Mouse (Mus musculus): ENCODE measurements around the gene Rilp. TPM values are rescaled to one million over a fixed set of nuclear protein-coding genes. Genes with fewer than 3 reads are reported as not detected.
A peak's percentile ranks its signal among the peaks of the same experiment; 100 is the strongest.

Rilp gene
- polyA plus RNA-seq, 1 experiment from 2014 or later: 0.54 TPM

DNA sequence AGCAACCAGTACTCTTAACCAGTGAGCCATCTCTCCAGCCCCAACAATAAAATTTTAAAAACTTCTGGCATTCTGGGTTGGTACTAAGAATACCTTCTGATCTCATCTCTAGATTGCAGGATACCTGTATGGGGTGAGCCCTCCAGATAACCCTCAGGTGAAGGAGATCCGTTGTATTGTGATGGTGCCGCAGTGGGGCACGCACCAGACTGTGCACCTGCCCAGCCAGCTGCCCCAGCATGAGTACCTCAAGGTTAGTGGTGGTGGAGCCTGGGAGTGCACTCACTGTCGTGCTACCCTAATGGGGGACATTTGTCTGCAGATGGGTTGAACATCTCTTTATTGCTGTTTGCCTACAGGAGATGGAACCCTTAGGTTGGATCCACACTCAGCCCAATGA is 1.7 kb upstream of the Rilp start:
- H3K4me2 ChIP-seq: no peak overlapping the region
- peaks cover 74% of the 10 kb centered on the region for H3K36me3 ChIP-seq
- no peak overlapping the region for H3K9ac ChIP-seq
- H3K9me3 ChIP-seq: no peaks in the 10 kb centered on the region
- no peak overlapping the region for H3K27ac ChIP-seq (replicated peaks)
- no peak overlapping the region for H3K4me3 ChIP-seq
- no peaks in the 10 kb centered on the region for H3K27me3 ChIP-seq
- peaks cover 23% of the 10 kb centered on the region for H3K4me1 ChIP-seq (replicated peaks)
- 95% methylated on average over 4 of the region's 4 CpGs for WGBS
- ATAC-seq (ENCODE audit: low read depth): no peak

DNA sequence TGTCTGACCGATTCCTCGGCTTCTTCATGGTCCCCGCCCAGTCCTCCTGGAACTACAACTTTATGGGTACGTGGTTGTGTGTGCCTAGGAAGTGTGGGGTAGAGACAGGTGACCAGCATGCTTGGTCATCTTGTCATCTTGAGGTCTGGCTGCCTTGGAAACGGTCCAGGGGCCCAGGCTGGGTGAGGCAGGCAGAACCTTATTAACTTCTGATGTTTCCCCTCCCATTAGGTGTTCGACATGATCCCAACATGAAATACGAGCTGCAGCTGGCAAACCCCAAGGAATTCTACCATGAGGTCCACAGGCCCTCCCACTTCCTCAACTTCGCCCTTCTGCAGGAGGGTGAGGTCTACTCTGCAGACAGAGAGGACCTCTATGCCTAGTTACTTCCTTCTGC is 990 bp upstream of the Rilp start:
- H3K9me3 ChIP-seq: no peaks in the 10 kb centered on the region
- peaks cover 66% of the 10 kb centered on the region for H3K36me3 ChIP-seq

DNA sequence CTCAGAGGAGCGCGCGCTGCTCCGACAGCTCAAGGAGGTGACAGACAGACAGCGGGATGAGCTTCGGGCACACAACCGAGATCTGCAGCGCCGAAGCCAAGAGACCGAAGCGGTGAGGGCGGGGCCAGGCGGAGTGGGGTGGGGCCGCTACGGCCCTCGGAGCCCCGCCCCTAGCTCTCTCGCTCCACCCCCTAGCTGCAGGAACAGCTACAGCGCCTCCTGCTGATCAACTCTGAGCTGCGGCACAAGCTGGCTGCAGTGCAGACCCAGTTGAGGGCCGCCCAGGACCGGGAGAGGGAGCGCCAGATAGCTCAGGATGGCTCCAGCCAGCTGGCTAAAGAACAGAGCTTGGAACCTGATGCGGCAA is 716 bp downstream of the Rilp start:
- H3K36me3 ChIP-seq: peaks cover 49% of the 10 kb centered on the region
- peaks cover 23% of the 10 kb centered on the region for H3K4me1 ChIP-seq (replicated peaks)
- H3K4me3 ChIP-seq: peak overlapping the region; percentile 50
- peak overlapping the region; percentile 78 for H3K27ac ChIP-seq (replicated peaks)
- H3K27me3 ChIP-seq: no peaks in the 10 kb centered on the region
- ATAC-seq (ENCODE audit: low read depth): peak; percentile 91
- H3K4me2 ChIP-seq: peak overlapping the region; percentile 84
- H3K9me3 ChIP-seq: no peaks in the 10 kb centered on the region
- WGBS: 1% methylated on average over 24 of the region's 24 CpGs
- H3K9ac ChIP-seq: peak overlapping the region; percentile 73

More for the DNA sequence above, 990 bp upstream of the Rilp start:
- Histone ChIP-seq H3K9ac (no peak overlapping the region), H3K4me3 (no peak overlapping the region), H3K4me1 (replicated peaks) (peaks cover 23% of the 10 kb centered on the region), H3K27ac (replicated peaks) (no peak overlapping the region), H3K27me3 (no peaks in the 10 kb centered on the region), H3K4me2 (no peak overlapping the region)
- WGBS: 79% methylated on average over 8 of the region's 8 CpGs
- no peak for ATAC-seq (ENCODE audit: low read depth)

DNA sequence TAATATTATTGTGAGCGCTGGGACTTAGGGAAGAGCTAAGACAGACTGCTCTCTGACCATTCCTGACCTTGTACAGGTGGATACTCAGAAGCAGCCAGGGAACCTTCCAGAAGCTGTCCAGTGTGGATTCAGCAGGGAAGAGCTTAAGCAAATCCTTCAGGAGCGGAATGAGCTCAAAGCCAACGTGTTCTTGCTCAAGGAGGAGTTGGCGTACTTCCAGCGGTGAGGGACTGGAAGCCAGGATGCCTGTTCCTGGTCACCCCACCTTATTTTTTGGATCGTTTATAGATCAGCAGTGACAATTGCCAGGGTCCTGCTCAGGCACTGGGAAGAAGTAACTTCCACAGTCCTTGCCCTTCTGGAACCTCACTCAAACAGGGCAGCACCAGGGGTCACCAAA is 1.3 kb downstream of the Rilp start:
- no peak overlapping the region for H3K4me2 ChIP-seq
- peaks cover 43% of the 10 kb centered on the region for H3K36me3 ChIP-seq
- H3K9me3 ChIP-seq: no peaks in the 10 kb centered on the region
- no peak for ATAC-seq (ENCODE audit: low read depth)
- no peak overlapping the region for H3K4me3 ChIP-seq
- peaks cover 23% of the 10 kb centered on the region for H3K4me1 ChIP-seq (replicated peaks)
- no peaks in the 10 kb centered on the region for H3K27me3 ChIP-seq
- H3K9ac ChIP-seq: no peak overlapping the region
- H3K27ac ChIP-seq (replicated peaks): no peak overlapping the region
- 90% methylated on average over 6 of the region's 6 CpGs for WGBS

DNA sequence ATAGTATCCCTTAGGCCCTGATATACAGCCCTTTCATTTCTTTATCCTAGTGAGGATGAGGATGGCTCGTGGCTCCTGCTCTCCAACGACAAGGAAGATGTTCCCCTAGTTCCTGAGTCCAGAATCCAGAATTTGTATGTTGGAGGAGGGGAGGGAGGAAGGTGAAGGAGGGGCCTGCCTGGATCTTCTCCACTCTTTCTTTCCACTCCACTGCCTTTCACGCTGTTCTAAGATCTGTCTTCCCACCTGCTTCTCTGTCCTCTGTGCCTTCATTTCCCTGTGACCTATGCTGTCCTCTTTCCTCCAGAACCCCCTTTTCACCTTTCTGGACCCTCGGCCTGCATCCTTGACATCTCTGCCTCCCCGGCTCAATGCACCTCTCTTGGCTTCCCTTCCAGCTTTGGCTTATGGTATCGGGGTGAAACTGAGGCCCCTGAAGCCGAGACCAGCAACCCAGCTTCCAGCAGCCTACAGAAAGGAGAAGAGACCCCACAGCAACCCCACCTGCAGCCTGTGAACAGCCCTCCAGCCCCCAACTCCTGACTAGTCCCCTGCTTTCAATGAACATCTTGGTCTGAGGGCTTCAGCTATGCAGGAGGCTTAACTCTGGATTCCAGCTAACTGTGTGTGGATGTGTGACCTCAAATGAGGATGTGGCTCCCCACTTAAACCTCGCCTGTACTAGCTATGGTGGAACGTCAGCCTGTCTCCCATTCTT is 2.6 kb downstream of the Rilp start:
- 79% methylated on average over 9 of the region's 9 CpGs for WGBS
- H3K27ac ChIP-seq (replicated peaks): no peak overlapping the region
- H3K27me3 ChIP-seq: no peaks in the 10 kb centered on the region
- no peaks in the 10 kb centered on the region for H3K9me3 ChIP-seq
- no peak for ATAC-seq (ENCODE audit: low read depth)
- no peak overlapping the region for H3K4me2 ChIP-seq
- H3K4me3 ChIP-seq: no peak overlapping the region
- H3K36me3 ChIP-seq: peaks cover 32% of the 10 kb centered on the region
- H3K4me1 ChIP-seq (replicated peaks): peaks cover 23% of the 10 kb centered on the region
- peak overlapping the region; percentile 8; the same call in 1 of the 2 replicates for H3K9ac ChIP-seq

DNA sequence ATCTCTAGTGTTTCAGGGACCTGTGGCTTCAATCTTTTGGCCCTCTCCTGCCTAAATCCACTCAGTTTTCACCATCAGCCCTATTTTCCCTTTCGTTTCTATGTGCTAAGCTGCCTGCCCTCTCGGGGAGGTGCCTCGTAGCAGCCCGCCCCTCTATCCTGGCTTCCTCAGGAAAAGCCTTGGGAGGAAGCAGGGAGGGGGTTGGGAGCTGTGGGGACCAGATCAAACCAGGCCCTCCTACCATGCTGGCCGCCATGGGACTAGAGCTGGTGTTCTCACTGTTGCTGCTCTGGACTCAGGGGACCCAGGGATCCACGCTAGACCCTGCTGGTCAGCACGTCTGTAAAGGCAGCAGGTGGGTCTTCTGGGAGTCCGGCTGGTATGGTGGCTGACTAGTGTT is 3.4 kb downstream of the Rilp start, which contains the start of gene Scarf1:
Gene Scarf1 (plus strand): TSS at position 205 of the 400 bp plus-strand sequence.
- Histone ChIP-seq H3K36me3 (peaks cover 23% of the 10 kb centered on the region), H3K9ac (peak within 1 kb of the TSS; percentile 9; the same call in 1 of the 2 replicates), H3K27ac (replicated peaks) (no peak within 1 kb of the TSS), H3K9me3 (no peaks in the 10 kb centered on the region), H3K4me1 (replicated peaks) (peaks cover 23% of the 10 kb centered on the region), H3K27me3 (no peaks in the 10 kb centered on the region), H3K4me2 (peak within 1 kb of the TSS; percentile 24), H3K4me3 (peak within 1 kb of the TSS; percentile 0; the same call in 1 of the 2 replicates)
- WGBS: 54% methylated on average over 8 of the region's 8 CpGs
- ATAC-seq (ENCODE audit: low read depth): no peak

DNA sequence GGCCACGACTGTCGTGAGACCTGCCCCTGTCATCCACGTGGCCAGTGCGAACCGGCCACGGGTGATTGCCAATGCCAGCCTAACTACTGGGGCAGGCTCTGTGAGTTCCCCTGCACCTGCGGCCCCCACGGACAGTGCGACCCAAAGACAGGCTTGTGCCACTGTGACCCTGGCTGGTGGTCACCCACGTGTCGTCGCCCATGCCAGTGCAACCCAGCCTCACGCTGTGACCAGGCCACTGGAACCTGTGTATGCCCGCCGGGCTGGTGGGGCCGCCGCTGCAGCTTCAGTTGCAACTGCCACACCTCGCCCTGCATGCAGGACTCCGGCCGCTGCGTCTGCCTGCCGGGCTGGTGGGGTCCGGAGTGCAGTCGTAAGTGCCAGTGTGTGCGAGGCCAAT is 5.3 kb downstream of the Rilp start:
- Histone ChIP-seq H3K4me2 (no peak overlapping the region), H3K4me1 (replicated peaks) (peaks cover 8% of the 10 kb centered on the region), H3K4me3 (no peak overlapping the region), H3K36me3 (peaks cover 8% of the 10 kb centered on the region), H3K9ac (no peak overlapping the region), H3K9me3 (no peaks in the 10 kb centered on the region), H3K27ac (replicated peaks) (no peak overlapping the region), H3K27me3 (no peaks in the 10 kb centered on the region)
- 92% methylated on average over 25 of the region's 25 CpGs for WGBS
- ATAC-seq (ENCODE audit: low read depth): no peak

DNA sequence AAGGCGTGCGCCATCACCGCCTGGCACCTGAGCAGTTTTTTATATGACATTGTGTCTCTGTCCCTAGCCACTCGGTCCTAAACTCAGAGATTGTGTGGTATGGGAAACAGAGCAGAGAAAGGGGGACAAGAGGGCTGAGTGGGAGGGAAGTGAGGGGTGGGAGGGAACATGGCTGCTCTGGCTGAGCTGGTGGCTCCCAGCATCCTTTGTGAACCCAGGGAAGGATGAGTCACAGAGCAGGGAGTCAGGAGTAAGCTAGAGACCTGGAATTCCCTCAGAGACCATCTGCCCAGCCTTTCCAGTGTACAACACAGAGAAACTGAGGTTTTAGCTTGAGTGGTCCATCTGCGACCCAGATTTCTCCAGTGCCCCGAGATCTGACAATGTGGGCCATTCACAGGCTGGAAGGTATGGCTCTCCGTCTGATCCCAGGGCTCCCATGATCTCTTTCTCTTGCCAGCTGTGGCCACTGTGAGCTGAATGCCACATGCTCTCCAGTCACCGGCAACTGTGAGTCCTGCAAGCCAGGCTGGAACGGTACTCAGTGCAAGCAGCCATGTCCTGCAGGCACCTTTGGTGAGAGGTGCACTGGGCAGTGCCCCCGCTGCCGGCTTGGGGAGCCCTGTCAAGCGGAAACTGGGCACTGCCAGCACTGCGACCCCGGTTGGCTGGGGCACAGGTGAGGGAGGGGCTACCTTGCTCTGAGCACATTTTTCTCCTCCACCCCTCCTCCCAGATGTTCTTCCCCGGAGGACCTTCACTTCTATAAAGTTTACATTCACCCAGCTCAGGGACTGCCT is 10.1 kb downstream of the Rilp start:
- H3K4me1 ChIP-seq (replicated peaks): no peaks in the 10 kb centered on the region

DNA sequence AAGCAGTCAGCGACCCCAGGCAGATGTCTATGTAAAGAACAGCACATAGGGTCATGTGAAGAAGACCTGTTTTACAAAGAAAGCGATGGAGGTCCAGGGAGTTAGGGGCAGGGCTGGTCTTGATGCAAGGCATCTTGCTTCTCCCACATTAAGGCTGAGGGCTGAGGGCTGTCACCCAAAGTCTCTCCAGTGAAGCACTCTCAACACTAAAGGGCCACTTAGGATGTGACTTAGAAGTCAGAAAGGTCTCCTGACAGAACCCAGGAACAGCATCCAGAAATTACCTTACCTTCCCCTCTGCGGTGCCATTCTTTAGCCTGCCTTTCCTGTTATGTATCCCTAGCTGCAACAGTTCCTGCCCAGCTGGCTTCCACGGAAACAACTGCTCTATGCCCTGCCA is 11.7 kb downstream of the Rilp start:
- no peak overlapping the region for H3K4me2 ChIP-seq
- H3K27ac ChIP-seq (replicated peaks): no peak overlapping the region
- no peaks in the 10 kb centered on the region for H3K27me3 ChIP-seq
- H3K4me1 ChIP-seq (replicated peaks): no peaks in the 10 kb centered on the region
- no peak overlapping the region for H3K9ac ChIP-seq
- H3K4me3 ChIP-seq: no peak overlapping the region
- no peak for ATAC-seq (ENCODE audit: low read depth)
- no peaks in the 10 kb centered on the region for H3K36me3 ChIP-seq
- WGBS: 80% methylated on average over 4 of the region's 4 CpGs
- H3K9me3 ChIP-seq: no peaks in the 10 kb centered on the region

More for the DNA sequence above, 10.1 kb downstream of the Rilp start:
- WGBS: 72% methylated on average over 15 of the region's 15 CpGs
- no peak overlapping the region for H3K4me3 ChIP-seq
- H3K9ac ChIP-seq: no peak overlapping the region
- H3K27ac ChIP-seq (replicated peaks): no peak overlapping the region
- H3K27me3 ChIP-seq: no peaks in the 10 kb centered on the region
- no peaks in the 10 kb centered on the region for H3K9me3 ChIP-seq
- H3K4me2 ChIP-seq: no peak overlapping the region
- no peaks in the 10 kb centered on the region for H3K36me3 ChIP-seq
- ATAC-seq (ENCODE audit: low read depth): no peak

DNA sequence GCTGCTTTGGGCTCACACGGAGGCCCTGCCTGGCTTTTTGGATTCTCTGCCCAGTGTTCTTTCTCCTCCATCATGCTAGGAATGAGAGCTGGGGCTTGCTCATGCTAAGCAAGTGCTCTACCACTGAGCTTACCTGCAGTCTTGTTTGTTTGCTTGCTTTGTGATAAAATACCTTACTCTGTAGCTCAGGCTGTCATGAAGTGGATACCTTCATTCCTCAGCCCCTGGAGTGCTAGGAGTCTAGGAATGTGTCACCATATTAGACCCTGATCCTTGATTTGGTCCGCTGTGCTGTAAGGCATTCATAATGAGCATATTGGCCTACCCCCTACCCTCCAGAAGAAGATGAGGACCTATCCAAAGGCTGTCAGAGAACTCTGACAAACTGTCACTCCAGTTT is 12.9 kb downstream of the Rilp start:
- Histone ChIP-seq H3K27me3 (no peaks in the 10 kb centered on the region), H3K9me3 (no peaks in the 10 kb centered on the region), H3K9ac (no peak overlapping the region), H3K27ac (replicated peaks) (no peak overlapping the region), H3K36me3 (no peaks in the 10 kb centered on the region), H3K4me2 (no peak overlapping the region), H3K4me1 (replicated peaks) (no peaks in the 10 kb centered on the region), H3K4me3 (no peak overlapping the region)
- 91% methylated on average over 2 of the region's 2 CpGs for WGBS
- ATAC-seq (ENCODE audit: low read depth): no peak

DNA sequence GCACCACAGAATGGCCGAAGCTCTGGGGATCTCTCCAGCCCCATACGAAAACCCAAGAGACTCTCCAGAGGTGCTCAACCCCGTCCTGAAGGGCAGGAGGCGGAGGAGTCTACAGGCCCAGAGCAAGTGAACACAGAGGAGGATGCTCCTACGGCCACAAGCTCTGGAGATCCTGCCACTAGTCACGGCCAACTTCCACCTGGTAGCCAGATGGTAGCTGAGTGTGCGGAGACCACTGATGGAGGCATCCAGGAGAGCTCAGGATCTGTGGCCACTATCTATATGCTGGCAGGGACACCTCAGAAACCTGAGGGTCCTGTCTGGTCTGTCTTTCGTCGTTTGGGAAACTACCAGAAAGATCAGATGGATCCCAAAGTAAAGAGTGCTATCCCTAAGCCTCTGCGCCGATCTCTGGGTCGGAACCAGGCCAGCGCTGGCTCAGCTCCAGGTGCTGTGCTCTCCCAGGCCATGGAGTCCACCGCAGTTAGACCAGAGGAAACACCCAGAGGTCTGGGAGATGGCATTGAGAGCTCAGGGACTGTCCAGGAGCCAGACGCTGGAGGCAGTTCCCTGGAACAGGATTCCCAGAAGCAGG is 15.7 kb downstream of the Rilp start:
- Histone ChIP-seq H3K4me1 (replicated peaks) (no peaks in the 10 kb centered on the region; the same call in 1 of the 2 replicates), H3K9ac (no peak overlapping the region), H3K4me3 (no peak overlapping the region), H3K4me2 (no peak overlapping the region), H3K27me3 (no peaks in the 10 kb centered on the region), H3K36me3 (no peaks in the 10 kb centered on the region), H3K27ac (replicated peaks) (no peak overlapping the region), H3K9me3 (no peaks in the 10 kb centered on the region)
- no peak for ATAC-seq (ENCODE audit: low read depth)
- WGBS: 84% methylated on average over 15 of the region's 15 CpGs

DNA sequence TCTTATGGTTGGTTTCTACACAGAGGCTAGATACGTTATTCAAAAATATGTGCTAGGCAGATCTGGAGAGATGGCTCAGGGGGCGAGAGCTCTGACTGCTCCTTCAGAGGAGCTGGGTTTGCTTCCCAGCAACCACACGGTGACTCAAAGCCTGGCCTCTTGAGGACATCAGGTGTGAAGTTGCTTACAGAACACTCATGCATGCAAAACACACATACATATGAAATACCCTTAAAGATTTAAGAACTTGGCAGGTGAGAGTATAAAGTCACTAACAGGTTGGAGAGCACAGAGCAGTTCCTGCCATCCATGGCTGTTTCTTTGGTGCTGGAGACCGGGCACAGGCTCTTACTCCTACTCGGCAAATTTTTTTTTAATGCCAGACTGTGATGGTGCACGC is 17.0 kb downstream of the Rilp start:
- Histone ChIP-seq H3K9me3 (no peaks in the 10 kb centered on the region), H3K4me1 (replicated peaks) (no peaks in the 10 kb centered on the region; the same call in 1 of the 2 replicates), H3K4me3 (no peak overlapping the region), H3K27ac (replicated peaks) (no peak overlapping the region), H3K9ac (no peak overlapping the region), H3K27me3 (no peaks in the 10 kb centered on the region), H3K4me2 (no peak overlapping the region), H3K36me3 (no peaks in the 10 kb centered on the region)
- 88% methylated on average over 6 of the region's 6 CpGs for WGBS
- ATAC-seq (ENCODE audit: low read depth): no peak
